Mouse (Mus musculus) cerebellum, adult 2 months (tissue): ENCODE measurements around the gene Plekhg6.

ENCODE experiments used
- CTCF ChIP-seq: fragments of 200-500 bp; IDR thresholded peaks from 2 replicates; pipeline ENCODE4 v1.5.1; 2011; ENCODE audit warnings: low read depth, mild to moderate bottlenecking, control low read depth, low read length, moderate library complexity, borderline replicate concordance; ENCODE audit not compliant: insufficient read depth
- POLR2A ChIP-seq: fragments of 200-500 bp; IDR thresholded peaks from 2 replicates; pipeline ENCODE4 v1.6.1; 2011; ENCODE audit warnings: low read length, control low read depth, borderline replicate concordance; ENCODE audit not compliant: insufficient read depth

DNA sequence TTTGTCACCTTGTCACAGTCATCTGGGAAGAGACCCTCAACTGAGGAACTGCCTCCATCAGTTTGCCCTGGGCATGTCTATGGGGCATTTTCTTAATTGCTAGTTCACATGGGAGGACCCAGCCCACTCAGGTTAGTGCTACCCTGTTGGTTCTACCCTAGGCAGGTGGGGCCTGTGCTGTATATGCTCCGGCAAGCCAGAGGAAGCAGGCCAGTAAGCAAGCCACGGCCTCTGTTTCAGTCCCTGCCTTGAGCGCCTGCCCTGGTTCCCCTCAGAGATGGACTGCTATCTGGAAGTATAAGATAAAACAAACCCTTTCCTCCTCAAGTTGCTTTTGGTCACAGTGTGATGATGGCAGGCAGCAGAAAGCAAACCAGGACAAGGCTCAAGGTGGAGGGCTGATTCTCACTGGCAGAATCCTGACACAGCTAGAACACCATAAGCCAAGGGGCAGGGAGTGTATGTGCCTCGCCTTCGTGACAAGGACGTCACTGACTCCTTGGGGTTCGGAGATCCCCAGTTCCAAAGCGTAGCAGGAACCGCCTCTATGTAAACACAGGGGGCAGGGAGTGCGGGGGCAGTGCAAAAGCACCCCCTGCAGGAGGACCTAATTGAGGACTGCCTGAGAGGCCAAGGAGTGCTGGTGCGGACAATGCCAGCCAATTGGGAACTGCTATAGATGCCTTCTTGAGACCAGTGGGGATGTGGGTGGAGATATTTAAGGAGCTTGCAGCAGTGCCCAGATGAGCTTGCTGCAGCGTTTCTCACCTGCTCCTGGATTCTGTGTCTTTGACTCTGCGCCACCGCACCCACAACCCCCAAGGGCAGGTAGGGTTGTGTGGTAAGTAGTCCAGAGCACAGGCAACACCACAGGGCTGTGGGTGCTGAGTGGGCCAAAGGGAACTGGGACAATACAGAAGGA is 25.1 kb upstream of the Plekhg6 start:
- no peak for TF ChIP-seq CTCF
- TF ChIP-seq POLR2A: no peak
